Comparison of ENCODE assay signal across 29 mouse cellular contexts in genomic region chr2:7730960-7731359, GRCm38 (mm10).
DNase-seq lines count a peak whose midpoint lies in the region; ATAC-seq and TF ChIP-seq lines count a peak whose summit lies in the region.
"Had no signal": no experiment of that assay in that cellular context is flagged by ENCODE, and none has a peak within 500 bp of the region (broad histone marks: within the 10 kb centered on the region; RNA-seq: fewer than 3 reads in every experiment).

No protein-coding gene starts in this region.

- H3K4me2 ChIP-seq in lung, embryonic 15.5 days, result no peak overlapping the region
- H3K4me2 ChIP-seq: embryonic facial prominence, embryonic 13.5 days; forebrain, embryonic 12.5 days; heart, embryonic 15.5 days; kidney, embryonic 15.5 days; limb, embryonic 15.5 days; liver, embryonic 13.5 days; midbrain, embryonic 13.5 days had no signal

- H3K4me1 ChIP-seq in lung, embryonic 15.5 days, result peaks cover 9% of the 10 kb centered on the region; the same call in 1 of the 2 replicates
- H3K4me1 ChIP-seq in lung, adult 2 months (ENCODE audit: control insufficient read depth, insufficient read depth, low read length), result no peaks in the 10 kb centered on the region; the same call in 1 of the 2 replicates
- H3K4me1 ChIP-seq in thymus, adult 2 months (replicated peaks; ENCODE audit: control insufficient read depth, insufficient read depth, low read length), result no peaks in the 10 kb centered on the region
- H3K4me1 ChIP-seq: embryonic facial prominence, embryonic 13.5 days; heart, embryonic 10.5 days; heart, embryonic 15.5 days; kidney, embryonic 15.5 days; limb, embryonic 15.5 days; liver, embryonic 13.5 days; megakaryocyte, embryonic 14.5 days had no signal

- H3K9ac ChIP-seq in lung, embryonic 15.5 days, result no peak overlapping the region
- H3K9ac ChIP-seq: embryonic facial prominence, embryonic 13.5 days; forebrain, embryonic 12.5 days; forebrain, postnatal 0 days; heart, embryonic 15.5 days; kidney, embryonic 15.5 days; limb, embryonic 15.5 days; liver, embryonic 13.5 days; midbrain, embryonic 13.5 days had no signal

- WGBS in lung, embryonic 15.5 days, result 77% methylated on average over 1 of the region's 1 CpGs
- whole genome bisulfite sequencing in lung, adult 2 months, result 77% methylated on average over 1 of the region's 1 CpGs
- WGBS in thymus, adult 2 months, result 92% methylated on average over 1 of the region's 1 CpGs

- ATAC-seq in lung, embryonic 15.5 days (ENCODE audit: borderline replicate concordance, extremely low read depth, low FRiP score, low TSS enrichment), result peak; percentile 75; the same call in 1 of the 2 replicates
- ATAC-seq: forebrain, postnatal 0 days; hindbrain, embryonic 16.5 days; midbrain, embryonic 13.5 days had no signal

- TF ChIP-seq POLR2A in lung, adult 2 months (IDR thresholded peaks at IDR 0.05; ENCODE audit: borderline replicate concordance, extremely low read depth, low read depth, low read length), result no peak
- TF ChIP-seq POLR2A in thymus, adult 2 months (IDR thresholded peaks at IDR 0.05; ENCODE audit: control insufficient read depth, extremely low read depth, insufficient read depth, low read length, poor library complexity), result no peak

- H3K27ac ChIP-seq in lung, embryonic 15.5 days, result no peak overlapping the region
- no peak overlapping the region for H3K27ac ChIP-seq in thymus, adult 2 months (ENCODE audit: control insufficient read depth, insufficient read depth, low read length)
- H3K27ac ChIP-seq: embryonic facial prominence, embryonic 13.5 days; forebrain, embryonic 12.5 days; heart, embryonic 10.5 days; heart, embryonic 15.5 days; kidney, embryonic 15.5 days; limb, embryonic 15.5 days; liver, embryonic 13.5 days; midbrain, embryonic 13.5 days had no signal

- DNase-seq in adrenal gland, postnatal 10 days, result peak; percentile 2
- DNase-seq in adrenal gland, adult 8-10 months, result no peak
- no peak for DNase-seq in lung, adult 2 months
- peak; percentile 28 for DNase-seq in lung, postnatal 10 days
- no peak for DNase-seq in thymus, adult 2 months
- DNase-seq in right cerebral cortex, postnatal 25 days, result no peak
- DNase-seq: cerebellum, adult 11-12 months; cerebellum, adult 9-11 months; embryo, embryonic 11 days; forebrain, postnatal 0 days; gastrocnemius, postnatal 10 days; kidney, adult 18-20 months; kidney, postnatal 25 days; liver, embryonic 13.5 days; retina, postnatal 1 day; right cerebral cortex, postnatal 14 days; spleen, adult 18-20 months; thymus, postnatal 25 days had no signal

- H3K27me3 ChIP-seq in lung, embryonic 15.5 days, result no peaks in the 10 kb centered on the region
- no peaks in the 10 kb centered on the region for H3K27me3 ChIP-seq in thymus, adult 2 months (ENCODE audit: control insufficient read depth, insufficient read depth, low read length)
- H3K27me3 ChIP-seq: embryonic facial prominence, embryonic 13.5 days; forebrain, embryonic 12.5 days; heart, embryonic 15.5 days; kidney, embryonic 15.5 days; limb, embryonic 15.5 days; liver, embryonic 13.5 days; megakaryocyte, embryonic 14.5 days; midbrain, embryonic 13.5 days had no signal

- no peaks in the 10 kb centered on the region for H3K36me3 ChIP-seq in lung, embryonic 15.5 days
- no peaks in the 10 kb centered on the region for H3K36me3 ChIP-seq in thymus, adult 2 months (ENCODE audit: control insufficient read depth, insufficient read depth, low read length)
- H3K36me3 ChIP-seq: embryonic facial prominence, embryonic 13.5 days; forebrain, embryonic 12.5 days; heart, embryonic 10.5 days; heart, embryonic 15.5 days; kidney, embryonic 15.5 days; limb, embryonic 15.5 days; liver, embryonic 13.5 days; midbrain, embryonic 13.5 days had no signal

- no peaks in the 10 kb centered on the region for H3K9me3 ChIP-seq in lung, embryonic 15.5 days
- H3K9me3 ChIP-seq: embryonic facial prominence, embryonic 13.5 days; forebrain, embryonic 12.5 days; heart, embryonic 10.5 days; heart, embryonic 15.5 days; kidney, embryonic 15.5 days; limb, embryonic 15.5 days; liver, embryonic 13.5 days; megakaryocyte, embryonic 14.5 days; midbrain, embryonic 13.5 days had no signal

- no peak overlapping the region for H3K4me3 ChIP-seq in lung, embryonic 15.5 days
- H3K4me3 ChIP-seq in lung, adult 2 months (replicated peaks; ENCODE audit: extremely low read depth, low read depth, low read length), result no peak overlapping the region
- H3K4me3 ChIP-seq in thymus, adult 2 months (ENCODE audit: control insufficient read depth, insufficient read depth, low read length), result no peak overlapping the region
- H3K4me3 ChIP-seq: embryonic facial prominence, embryonic 13.5 days; erythroblast, embryonic 14.5 days; forebrain, embryonic 12.5 days; heart, embryonic 10.5 days; heart, embryonic 15.5 days; kidney, embryonic 15.5 days; limb, embryonic 15.5 days; liver, embryonic 13.5 days; megakaryocyte, embryonic 14.5 days; midbrain, embryonic 13.5 days had no signal

- no peak for TF ChIP-seq CTCF in lung, adult 2 months (IDR thresholded peaks at IDR 0.05; ENCODE audit: insufficient read depth, low read length)
- no peak for TF ChIP-seq CTCF in thymus, adult 2 months (IDR thresholded peaks at IDR 0.05; ENCODE audit: borderline replicate concordance, control insufficient read depth, extremely low read depth, insufficient read depth, low read length, poor library complexity)

Comparison
In these comparisons a context has a peak if more than half of its experiments do, and no peak if none do; other contexts are left out.
1. DNase-seq: peak in adrenal gland, postnatal 10 days (single experiment) and lung, postnatal 10 days (single experiment); none in adrenal gland, adult 8-10 months (single experiment), lung, adult 2 months (single experiment), thymus, adult 2 months (single experiment) and right cerebral cortex, postnatal 25 days (single experiment).